Mouse (Mus musculus): ENCODE results near the gene Plac9a.
"Not testable (repeated sequence)": the region's sequence is repeated elsewhere in the genome, so short reads cannot be mapped to it uniquely, and the experiment has no call there.

Gene Plac9a

DNA sequence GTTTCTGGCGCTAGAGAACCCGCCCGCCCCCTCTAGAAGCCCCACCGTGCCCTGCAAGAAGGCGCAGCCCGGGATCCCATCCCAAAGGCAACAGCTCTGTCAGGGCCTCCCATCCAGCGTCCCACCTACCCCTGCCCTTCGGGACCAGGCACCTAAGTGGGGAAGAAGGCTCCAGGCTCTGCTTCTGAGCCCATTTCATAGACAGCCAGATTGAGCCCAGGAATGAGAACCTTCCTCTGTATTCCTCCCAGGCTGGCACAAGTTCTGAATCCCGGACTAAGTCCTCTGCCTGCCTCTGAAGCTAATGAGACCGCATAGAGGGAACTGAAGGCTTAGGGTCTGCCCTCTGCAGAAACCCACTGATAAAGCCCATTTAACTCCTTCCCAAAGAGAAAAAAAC lies at the start of gene Plac9a:
Gene Plac9a (minus strand): TSS at position 101 of the 400 bp plus-strand sequence.
- not testable (repeated sequence) for DNase-seq

DNA sequence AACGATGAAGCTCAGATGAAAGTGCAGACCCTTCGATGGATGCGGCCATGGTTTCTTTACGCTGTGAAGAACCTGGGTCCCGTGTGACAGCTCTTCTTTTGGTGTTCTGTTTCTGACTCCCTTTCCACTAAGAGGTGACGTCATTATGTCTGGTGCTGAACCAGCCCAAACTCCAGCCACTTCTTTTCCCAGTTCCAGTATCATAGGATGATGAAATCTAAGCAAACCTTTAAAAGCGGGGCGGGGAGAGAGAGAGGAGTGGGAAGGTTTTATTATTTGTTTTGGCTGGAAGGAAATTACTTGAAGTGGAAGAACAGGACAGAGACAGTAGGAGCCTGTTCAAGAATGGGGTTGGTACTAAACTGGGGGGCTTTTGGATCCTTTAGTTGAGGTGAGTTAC lies 35.1 kb upstream of the Plac9a start, which contains the start of gene Cphx1:
Gene Cphx1 (plus strand): TSS at position 301 of the 400 bp plus-strand sequence.
- DNase-seq = not testable (repeated sequence)

DNA sequence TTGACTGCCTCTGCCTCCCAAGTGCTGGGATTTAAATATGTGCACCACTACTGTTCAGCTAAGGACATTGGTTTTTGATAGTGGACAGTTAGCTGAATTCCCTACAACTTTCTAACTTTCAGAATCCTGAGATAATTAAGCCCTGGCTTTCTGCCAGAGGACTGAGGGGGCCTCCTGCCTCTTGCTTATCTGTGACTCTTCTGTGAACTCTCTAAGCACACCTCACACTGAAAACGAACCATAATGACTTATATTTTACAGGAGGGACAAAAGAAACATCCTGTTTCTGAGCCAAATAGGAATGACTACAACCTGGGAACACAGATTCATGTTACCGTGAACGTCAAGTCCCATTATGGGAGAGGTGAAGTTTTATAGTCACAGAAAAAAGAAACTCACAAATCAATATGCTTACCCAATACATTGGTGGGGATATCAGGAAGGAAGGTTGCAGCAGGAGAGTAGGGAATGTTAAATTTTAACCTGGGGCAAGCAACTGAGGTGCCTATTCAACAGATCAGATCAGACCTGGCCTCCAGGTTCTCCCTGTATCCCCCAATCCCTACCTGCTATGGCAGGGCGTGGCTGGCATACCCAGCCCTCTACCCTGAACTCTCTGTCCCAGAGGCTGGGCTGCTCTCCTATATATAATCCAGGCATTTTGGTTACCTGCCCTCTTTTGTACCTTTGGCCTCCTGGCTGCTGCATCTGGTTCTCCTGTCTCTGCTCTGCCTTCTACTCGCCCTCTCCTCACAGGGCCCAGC lies 34.1 kb upstream of the Plac9a start:
- DNase-seq = not testable (repeated sequence)

DNA sequence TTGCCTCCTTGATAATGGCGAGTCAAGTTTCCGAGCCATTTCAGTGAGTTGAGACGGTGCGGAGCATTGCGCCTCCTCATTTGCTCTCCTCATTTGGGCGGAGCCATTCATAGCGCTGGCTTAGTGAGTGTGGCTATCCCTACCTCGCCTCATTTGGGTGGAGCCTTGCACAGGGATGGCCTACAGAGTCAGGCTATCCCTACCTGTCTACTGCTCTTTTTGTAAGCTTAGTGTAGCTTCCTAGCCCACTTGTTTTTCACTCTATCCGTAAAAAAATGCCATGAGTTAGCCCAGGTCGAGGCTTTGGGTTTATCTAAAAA lies 24.6 kb upstream of the Plac9a start, which contains the start of gene Tmem254a:
Gene Tmem254a (minus strand): TSS at position 111 of the 320 bp plus-strand sequence.
- DNase-seq = not testable (repeated sequence)

DNA sequence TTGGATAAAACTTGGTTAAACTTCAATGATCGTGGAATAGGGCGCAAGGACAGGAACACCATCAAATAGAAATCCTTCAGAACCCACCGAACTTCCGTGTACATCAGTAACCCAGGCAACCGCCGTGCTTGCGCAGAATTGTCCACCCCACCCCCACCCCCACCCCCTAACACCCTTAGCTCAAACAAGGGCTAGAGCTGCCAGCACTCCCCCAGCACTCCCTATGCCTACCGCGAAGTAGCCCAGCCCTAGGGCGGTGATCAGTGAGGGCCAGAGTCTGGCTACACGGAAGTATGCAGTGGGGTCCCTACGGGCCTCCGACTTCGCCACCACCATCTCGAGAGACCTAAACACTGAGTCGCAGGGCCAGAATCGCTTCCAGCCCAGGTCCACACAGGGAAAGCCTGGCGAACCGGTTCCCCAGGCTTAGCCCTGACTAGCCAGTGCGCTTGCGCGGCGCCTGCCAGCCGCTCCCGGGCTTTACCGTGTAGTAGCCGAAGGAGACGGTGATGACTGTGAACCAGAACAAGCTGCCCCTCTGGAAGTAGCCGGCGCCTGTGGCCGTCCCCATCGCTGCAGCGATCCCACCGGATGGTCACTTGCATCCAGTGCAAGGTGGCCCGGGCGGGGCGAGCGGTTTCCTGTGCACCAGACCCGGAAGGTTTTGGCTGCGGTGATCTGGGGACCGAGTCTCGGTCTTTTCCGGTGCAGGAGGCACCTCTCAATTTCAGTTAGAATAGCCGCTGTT lies 24.1 kb upstream of the Plac9a start:
- not testable (repeated sequence) for DNase-seq

DNA sequence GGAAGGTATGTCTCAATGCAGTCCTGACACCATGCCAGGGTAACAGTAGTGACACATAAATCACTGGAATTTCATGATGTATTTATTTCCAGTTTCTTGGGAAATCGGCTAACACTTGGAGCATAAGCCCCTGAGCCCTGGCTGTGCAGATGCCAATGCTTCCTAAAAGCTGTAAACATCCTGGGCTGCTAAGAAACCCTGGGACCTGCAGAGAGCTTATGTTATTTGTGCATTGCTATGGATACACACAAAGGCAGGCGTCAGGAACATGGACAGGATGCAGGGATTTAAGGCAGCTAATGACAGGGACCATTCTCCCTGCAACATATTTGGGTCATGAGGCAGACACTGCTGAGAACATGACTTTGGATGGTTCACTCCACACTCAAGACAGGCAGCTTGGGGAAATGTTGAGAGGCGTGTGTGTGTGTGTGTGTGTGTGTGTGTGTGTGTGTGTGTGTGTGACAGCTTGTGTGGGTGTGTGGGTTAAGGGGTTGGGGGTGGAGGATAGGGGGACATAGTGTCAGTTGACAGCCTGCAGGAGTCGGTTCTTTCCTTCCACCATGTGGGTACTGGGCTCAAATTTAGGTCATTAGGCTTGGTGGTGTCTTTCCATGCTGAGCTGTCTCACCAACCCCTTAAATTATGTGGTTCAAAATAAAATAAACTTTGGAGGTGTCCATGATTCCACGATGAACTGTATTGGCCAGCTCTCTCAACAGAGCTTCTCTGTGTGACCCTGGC lies 15.7 kb upstream of the Plac9a start:
- DNase-seq = not testable (repeated sequence)

DNA sequence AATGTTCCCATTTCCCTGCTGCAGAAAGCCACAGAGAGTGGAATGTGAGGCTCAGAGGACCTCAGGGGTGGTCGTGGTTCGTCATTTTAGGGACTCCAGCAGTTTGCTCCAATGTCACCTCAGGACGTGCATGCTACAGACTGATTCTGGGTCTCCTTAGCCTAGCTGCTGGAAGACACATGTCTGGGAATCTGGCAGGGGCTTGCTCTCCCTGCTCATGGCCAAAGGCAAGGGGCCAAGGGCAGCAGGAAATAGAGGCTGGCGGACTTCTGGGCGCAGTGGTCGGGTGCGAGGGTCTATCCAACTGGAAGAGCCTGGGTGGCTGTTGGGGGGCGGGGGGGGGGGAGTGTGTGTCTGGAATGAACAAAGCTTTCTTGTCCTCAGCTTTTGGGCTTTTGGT lies 6.1 kb upstream of the Plac9a start:
- not testable (repeated sequence) for DNase-seq

DNA sequence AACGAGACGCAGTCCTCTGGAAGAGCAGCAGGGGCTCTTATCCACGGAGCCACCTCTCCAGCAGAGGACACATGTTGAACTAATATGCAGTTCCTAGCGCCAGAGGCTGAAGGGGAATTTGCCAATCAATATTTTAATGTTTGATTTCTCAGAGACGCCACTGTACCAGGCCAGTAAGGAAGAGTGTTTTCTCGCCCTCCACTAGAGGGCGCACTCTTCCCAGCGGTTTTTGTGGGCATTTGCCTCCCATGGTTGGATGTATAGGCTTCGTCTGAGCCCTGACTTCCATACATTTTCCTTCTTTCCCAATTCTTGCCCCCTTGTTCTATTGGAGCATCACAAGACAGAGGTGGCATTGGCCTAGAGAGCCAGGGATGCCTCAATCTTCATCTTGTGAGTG lies 4.4 kb upstream of the Plac9a start:
- DNase-seq = not testable (repeated sequence)

DNA sequence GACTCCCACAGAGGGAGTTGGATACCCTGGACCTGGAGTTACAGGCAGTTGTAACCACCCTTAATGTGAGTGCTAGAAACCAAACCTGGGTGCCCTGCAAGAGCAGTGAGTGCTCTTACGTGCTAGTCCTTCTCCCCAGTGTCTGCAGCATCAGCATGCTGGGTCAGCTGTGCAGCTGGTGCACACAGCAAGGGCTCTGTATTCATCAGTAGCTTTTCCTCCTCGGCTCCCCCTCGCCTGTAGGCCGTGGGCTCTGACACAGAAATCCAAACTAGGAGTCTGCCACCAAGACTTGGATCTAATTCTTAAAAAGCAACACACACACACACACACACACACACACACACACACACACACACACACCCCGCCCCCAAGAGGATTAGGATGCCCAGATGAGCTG lies 2.3 kb upstream of the Plac9a start:
- not testable (repeated sequence) for DNase-seq

DNA sequence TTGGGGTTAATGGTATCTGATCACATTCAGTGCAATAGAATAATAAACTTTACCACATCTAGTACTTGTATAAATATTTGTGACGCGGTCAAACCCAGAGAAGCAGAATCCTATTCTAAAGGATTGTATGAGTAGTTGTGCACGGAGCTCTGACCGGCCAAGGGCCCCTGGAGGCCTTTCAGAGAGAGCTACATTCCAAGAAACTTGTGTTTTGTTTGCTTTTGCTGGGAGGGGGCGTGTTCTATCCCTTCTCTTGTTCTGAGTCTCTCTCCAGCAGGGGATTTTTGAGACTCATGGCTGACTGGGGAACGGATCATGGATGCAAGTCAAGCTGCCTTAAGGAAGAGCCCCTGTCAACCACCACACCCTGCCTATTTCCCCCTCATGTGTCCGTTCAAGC lies 7.2 kb downstream of the Plac9a start:
- DNase-seq = not testable (repeated sequence)

DNA sequence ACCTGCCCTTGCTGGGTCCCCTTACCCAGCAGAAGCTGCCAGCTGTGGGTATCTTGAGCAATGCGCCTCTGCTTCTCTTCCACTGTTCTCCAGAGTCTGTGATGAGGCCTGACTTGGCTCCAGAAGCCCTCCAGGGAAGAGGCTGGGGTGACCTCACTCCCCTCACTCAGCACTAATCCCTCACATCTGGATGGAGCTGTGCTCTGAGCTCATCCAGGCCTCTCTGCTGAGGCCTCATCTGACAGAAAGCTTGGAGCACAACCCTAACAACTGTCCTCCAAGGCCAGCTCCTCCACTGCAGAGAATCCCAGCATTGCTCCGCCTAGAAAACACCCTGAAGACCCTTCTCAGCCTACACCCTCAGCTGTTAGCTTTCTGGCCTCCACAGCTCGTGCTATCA lies 8.3 kb downstream of the Plac9a start:
- DNase-seq = not testable (repeated sequence)

DNA sequence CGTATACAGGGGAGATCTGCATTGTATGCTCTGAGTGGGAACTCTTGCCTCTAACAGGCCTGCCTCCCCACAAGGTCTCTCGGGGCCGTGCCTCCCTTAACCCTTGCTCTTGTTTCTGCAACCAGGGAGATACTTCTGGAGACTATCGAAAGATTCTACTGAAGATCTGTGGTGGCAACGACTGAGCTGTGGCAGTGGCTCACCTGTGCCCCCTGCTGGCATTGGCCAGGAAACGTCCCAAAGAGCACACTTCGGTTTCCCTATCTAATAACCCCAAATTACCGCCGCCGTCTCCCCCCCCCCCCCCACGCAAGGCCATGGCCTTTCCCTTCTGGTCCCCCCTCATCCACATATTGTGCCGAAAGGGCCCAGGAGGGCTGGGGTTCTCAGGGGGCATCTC lies 17.0 kb downstream of the Plac9a start:
- not testable (repeated sequence) for DNase-seq

DNA sequence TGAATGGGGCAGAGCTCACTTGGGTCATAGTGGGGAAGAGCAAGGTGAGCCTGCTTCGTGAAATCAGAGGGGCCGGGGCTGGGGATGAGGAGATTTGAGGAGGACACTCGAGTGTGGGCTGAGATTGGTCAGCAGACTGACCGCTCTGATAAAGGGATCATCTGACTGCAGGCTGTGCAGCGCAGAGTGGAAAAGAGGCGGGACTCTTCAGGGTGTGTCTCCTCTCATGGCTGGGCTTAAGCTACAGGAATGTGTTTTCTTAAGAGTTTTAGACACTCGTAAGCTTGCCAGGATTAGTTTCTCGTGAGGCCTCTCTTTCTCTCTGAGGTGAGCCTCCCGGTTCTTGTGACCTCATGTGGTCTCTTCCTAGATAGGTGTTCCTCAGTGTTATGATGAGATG lies 21.1 kb downstream of the Plac9a start:
- not testable (repeated sequence) for DNase-seq

DNA sequence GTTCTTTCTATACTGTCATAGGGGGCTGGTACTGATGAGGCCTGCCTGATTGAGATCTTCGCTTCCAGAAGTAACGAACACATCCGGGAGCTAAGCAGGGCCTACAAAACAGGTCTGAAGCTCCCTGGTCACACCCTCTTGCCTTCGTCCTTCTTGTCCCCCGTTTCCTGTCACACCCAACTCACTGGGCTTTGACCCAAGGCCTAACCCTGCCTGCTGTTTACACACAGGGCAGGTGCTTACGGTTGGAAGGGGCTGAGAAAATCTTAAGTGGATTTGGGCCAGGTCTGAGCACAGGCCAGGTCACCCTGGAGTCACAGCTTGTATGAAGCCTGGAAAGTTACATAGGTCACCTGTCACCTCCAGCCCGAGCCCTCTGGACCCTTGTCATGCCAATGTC lies 26.3 kb downstream of the Plac9a start:
- not testable (repeated sequence) for DNase-seq

DNA sequence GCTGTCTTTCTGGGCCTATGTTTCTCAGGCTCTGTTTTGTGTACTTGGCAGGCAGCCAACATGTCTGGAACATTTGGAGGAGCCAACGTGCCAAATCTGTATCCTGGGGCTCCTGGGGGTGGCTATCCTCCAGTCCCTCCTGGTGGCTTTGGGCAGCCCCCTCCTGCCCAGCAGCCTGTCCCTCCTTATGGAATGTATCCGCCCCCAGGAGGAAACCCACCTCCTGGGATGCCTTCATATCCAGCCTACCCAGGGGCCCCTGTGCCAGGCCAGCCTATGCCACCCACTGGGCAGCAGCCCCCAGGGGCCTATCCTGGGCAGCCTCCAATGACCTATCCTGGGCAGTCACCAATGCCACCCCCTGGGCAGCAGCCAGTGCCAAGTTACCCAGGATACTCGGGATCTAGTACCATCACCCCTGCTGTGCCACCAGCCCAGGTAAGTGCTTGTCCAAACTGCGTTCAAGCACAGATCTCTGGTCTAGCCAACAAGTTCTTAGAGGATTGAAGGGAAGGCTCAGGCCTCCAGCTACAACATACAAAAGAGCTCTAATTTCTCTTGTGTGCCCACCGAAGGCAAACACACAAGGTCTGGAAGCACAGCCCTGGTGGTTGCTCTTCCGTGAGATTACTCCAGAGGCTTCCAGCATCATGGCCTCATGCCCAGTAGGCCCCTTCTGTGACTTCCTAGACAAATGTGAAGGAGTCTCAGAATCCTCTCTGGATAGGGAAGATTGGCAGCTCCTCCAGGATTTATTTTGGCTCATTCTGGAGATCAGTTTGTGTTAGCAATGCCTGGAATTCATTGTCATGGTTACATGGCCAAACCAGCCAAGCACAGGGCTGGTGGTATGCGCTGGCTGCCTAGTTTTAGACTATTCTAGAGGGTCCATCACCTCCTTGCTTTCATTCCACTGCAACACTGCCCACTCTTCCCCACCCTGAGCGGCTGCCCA lies 30.2 kb downstream of the Plac9a start:
- DNase-seq = no peak

DNA sequence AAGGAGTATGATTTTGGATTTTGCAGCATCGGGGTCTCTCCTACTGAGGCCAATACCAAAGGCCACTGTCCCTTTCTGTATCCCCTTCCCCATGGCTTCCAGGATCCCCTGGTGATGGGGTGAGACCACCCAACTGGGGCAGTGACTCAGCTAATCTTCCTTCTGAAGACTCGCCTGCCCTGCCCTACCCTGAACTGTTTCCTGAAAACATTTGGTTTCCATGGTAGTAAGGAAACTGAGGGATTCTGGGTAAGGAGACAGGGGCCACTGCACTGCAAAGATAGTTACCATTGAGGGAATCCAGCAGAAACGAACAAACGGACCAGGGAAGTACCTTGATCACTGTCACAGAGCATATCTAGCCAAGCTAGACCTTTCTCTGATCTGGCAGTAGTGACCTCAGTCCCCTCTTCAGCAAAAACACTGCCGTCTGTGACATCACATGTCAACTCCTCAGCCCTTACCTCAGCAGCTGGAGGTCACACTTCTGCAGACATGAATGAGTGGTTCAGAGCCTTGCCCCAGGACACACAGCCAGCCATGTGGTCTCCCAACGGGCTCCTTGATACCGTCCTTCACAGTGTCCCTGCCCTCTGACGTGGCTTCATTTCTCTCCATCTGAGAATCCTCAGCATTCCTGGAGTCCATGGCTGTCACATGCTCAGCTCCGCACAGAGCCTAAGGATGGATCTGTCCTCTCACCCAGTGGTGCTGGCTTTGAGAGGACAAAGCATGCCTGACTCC lies 33.6 kb downstream of the Plac9a start:
- DNase-seq = no peak

DNA sequence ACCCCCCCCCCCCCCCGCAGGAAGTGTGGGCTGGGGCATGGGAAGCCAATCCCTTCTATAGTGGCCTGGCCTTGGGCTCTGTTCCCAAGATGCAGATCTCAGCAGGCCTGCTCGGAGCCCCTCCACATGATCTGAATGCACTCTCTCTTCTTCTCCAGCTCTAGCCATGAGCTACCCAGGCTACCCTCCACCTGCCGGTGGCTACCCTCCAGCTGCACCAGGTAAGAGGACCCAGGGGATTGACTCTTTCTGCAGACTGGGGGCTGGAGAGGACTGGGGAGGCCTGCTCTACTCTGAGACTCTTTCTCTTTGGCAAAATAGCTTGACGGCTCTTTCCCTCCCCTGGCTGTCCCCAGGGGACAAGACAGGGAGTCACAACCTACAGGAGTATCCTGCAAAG lies 34.2 kb downstream of the Plac9a start:
- DNase-seq = no peak

DNA sequence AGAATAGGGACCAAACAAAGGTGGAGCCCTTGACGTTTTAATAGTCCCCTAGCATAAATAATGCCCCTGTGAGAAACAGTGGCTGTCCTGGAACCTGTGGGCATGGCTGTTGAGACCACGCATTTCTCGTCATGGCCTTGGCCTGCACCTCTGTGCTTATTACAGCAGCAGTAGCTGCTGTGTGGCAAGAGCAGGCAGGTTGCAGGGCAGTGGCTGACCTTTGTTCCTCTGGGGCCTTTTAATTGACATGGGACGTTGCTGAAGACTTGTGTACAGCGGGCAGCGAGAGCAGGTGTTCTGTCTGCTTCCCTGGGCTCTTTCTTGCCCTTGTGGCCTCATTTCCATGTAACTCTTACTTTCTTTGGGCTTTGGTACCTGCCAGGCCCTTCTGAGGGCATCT lies 35.1 kb downstream of the Plac9a start:
- DNase-seq = no peak

DNA sequence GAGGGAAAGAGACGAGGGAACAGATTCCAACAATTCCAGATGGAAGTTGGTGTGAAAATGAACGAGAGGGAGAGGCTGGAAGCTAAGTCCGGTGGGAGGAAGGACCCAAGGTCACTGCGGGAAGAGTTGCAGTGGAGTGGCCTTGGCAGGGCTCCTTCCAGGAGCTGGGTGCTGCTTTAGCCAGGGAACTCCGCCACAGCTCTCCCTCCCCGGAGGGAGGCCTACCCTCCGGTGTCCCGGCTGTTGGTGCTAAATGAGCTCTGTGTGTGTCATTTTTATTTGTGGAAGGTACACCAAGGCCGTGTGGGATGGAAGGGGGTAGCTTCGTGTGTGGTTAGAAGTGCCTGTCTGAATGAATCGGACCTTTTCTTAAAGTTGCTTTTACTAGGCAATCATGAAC lies 36.1 kb downstream of the Plac9a start:
- no peak for DNase-seq

DNA sequence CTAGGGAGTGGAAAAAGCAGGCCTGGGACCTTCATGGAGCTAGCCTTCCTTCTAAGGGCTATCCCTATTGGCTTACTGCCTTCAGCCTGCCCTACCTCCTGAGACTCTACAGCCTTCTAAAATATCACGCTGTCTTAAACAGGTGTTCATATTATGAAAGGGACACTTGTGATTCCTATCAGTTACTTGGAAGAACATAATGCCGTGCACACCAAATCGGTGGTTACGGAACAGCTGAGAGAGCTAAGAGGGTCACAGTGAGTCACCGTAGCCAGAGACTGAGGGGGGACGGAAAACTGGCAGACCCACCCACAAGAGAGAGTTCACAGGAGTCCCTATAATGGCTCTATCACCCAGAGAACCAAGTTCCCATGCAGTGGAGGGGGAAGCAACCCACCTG lies 36.5 kb downstream of the Plac9a start:
- no peak for DNase-seq

DNA sequence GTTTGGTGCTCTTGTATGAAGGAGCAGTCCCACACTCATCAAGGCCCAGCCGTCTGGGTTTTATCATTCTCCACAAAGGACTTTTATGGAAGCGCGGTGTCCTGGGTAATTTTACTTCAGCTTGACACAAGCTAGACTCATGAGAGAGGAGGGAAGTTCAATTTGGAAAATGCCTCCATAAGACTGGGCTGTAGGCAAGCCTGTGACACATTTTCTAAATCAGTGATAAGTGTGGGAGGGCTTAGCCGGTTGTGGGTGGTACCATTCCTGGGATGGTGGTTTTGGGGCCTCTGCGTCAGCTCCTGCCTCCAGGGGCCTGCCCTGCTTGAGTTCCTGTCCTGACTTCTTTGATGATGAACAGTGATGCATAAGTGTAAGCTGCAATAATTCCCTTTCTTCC lies 37.6 kb downstream of the Plac9a start:
- no peak for DNase-seq

Data from thymus, adult 18-20 months (tissue).